Mouse (Mus musculus): Measurements from ENCODE around the gene Igdcc4. TPM values are rescaled to one million over a fixed set of nuclear protein-coding genes. Genes with fewer than 3 reads are reported as not detected.

Gene Igdcc4
- polyA plus RNA-seq, 1 experiment from 2014 or later: 10.3 TPM

- Histone ChIP-seq H3K36me3 (ENCODE audit: control insufficient read depth, insufficient read depth, low read length) (no peaks in the 10 kb centered on the region), H3K4me1 (replicated peaks; ENCODE audit: control insufficient read depth, insufficient read depth, low read length) (peaks cover 23% of the 10 kb centered on the region), H3K4me2 (replicated peaks; ENCODE audit: low read depth, low read length) (no peak overlapping the region), H3K27me3 (ENCODE audit: control insufficient read depth, insufficient read depth, low read length) (no peaks in the 10 kb centered on the region), H3K9ac (ENCODE audit: low read depth, low read length) (no peak overlapping the region), H3K9me3 (ENCODE audit: control insufficient read depth, low read length) (no peaks in the 10 kb centered on the region), H3K27ac (ENCODE audit: low read depth, low read length) (0 out of 2 replicates have a peak overlapping the region, but pooled peaks have one; percentile 27), H3K4me3 (ENCODE audit: low read depth, low read length) (no peak overlapping the region)
- ATAC-seq (ENCODE audit: low FRiP score) (no peak), DNase-seq (ENCODE audit: low spot score) (no peak)
- 63% methylated on average over 9 of the region's 9 CpGs for WGBS
These were observed 71.4 kb downstream of the Igdcc4 start for GRCm38 (mm10) chr9:65172654-65173053.

- Histone ChIP-seq H3K9me3 (ENCODE audit: control insufficient read depth, low read length) (no peaks in the 10 kb centered on the region), H3K4me2 (replicated peaks; ENCODE audit: low read depth, low read length) (peak overlapping the region; percentile 8; the same call in 1 of the 2 replicates), H3K9ac (ENCODE audit: low read depth, low read length) (peak overlapping the region; percentile 59), H3K4me1 (replicated peaks; ENCODE audit: control insufficient read depth, insufficient read depth, low read length) (peaks cover 44% of the 10 kb centered on the region), H3K4me3 (ENCODE audit: low read depth, low read length) (no peak overlapping the region), H3K27ac (ENCODE audit: low read depth, low read length) (peak overlapping the region; percentile 98), H3K36me3 (ENCODE audit: control insufficient read depth, insufficient read depth, low read length) (no peaks in the 10 kb centered on the region), H3K27me3 (ENCODE audit: control insufficient read depth, insufficient read depth, low read length) (no peaks in the 10 kb centered on the region)
- DNase-seq (ENCODE audit: low spot score): peak; percentile 74
- 12% methylated on average over 5 of the region's 5 CpGs for WGBS
- ATAC-seq (ENCODE audit: low FRiP score): peak; percentile 58
These were observed 74.1 kb downstream of the Igdcc4 start for GRCm38 (mm10) chr9:65175234-65175938.

GRCm38 (mm10) chr9:65175939-65176871, 74.9 kb downstream of the Igdcc4 start:
- Histone ChIP-seq H3K27ac (ENCODE audit: low read depth, low read length) (peak overlapping the region; percentile 98), H3K4me3 (ENCODE audit: low read depth, low read length) (no peak overlapping the region), H3K9me3 (ENCODE audit: control insufficient read depth, low read length) (no peaks in the 10 kb centered on the region), H3K36me3 (ENCODE audit: control insufficient read depth, insufficient read depth, low read length) (peaks cover 2% of the 10 kb centered on the region; the same call in 1 of the 2 replicates), H3K4me2 (replicated peaks; ENCODE audit: low read depth, low read length) (peak overlapping the region; percentile 8; the same call in 1 of the 2 replicates), H3K27me3 (ENCODE audit: control insufficient read depth, insufficient read depth, low read length) (no peaks in the 10 kb centered on the region), H3K4me1 (replicated peaks; ENCODE audit: control insufficient read depth, insufficient read depth, low read length) (peaks cover 49% of the 10 kb centered on the region), H3K9ac (ENCODE audit: low read depth, low read length) (peak overlapping the region; percentile 59)
- ATAC-seq (ENCODE audit: low FRiP score): peak; percentile 71
- DNase-seq (ENCODE audit: low spot score): peak; percentile 78
- 21% methylated on average over 9 of the region's 9 CpGs for WGBS

- peaks cover 59% of the 10 kb centered on the region for H3K4me1 ChIP-seq (replicated peaks; ENCODE audit: control insufficient read depth, insufficient read depth, low read length)
These were observed 76.2 kb downstream of the Igdcc4 start for GRCm38 (mm10) chr9:65177497-65177896.

GRCm38 (mm10) chr9:65177912-65178311, 76.6 kb downstream of the Igdcc4 start:
- no peak overlapping the region for H3K4me3 ChIP-seq (ENCODE audit: low read depth, low read length)
- H3K36me3 ChIP-seq (ENCODE audit: control insufficient read depth, insufficient read depth, low read length): peaks cover 11% of the 10 kb centered on the region; the same call in 1 of the 2 replicates
- WGBS: 34% methylated on average over 10 of the region's 10 CpGs

More at GRCm38 (mm10) chr9:65177497-65177896, 76.2 kb downstream of the Igdcc4 start:
- Histone ChIP-seq H3K4me2 (replicated peaks; ENCODE audit: low read depth, low read length) (no peak overlapping the region), H3K9ac (ENCODE audit: low read depth, low read length) (peak overlapping the region; percentile 38; the same call in 1 of the 2 replicates), H3K27me3 (ENCODE audit: control insufficient read depth, insufficient read depth, low read length) (no peaks in the 10 kb centered on the region), H3K4me3 (ENCODE audit: low read depth, low read length) (no peak overlapping the region), H3K9me3 (ENCODE audit: control insufficient read depth, low read length) (no peaks in the 10 kb centered on the region), H3K27ac (ENCODE audit: low read depth, low read length) (peak overlapping the region; percentile 98), H3K36me3 (ENCODE audit: control insufficient read depth, insufficient read depth, low read length) (peaks cover 7% of the 10 kb centered on the region; the same call in 1 of the 2 replicates)
- 51% methylated on average over 3 of the region's 3 CpGs for WGBS
- ATAC-seq (ENCODE audit: low FRiP score) (no peak), DNase-seq (ENCODE audit: low spot score) (no peak)

GRCm38 (mm10) chr9:65178336-65179213, 77.3 kb downstream of the Igdcc4 start:
- H3K4me2 ChIP-seq (replicated peaks; ENCODE audit: low read depth, low read length): peak overlapping the region; percentile 31
- H3K9ac ChIP-seq (ENCODE audit: low read depth, low read length): peak overlapping the region; percentile 47
- ATAC-seq (ENCODE audit: low FRiP score) (peak; percentile 73), DNase-seq (ENCODE audit: low spot score) (peak; percentile 85)
- peak overlapping the region; percentile 98 for H3K27ac ChIP-seq (ENCODE audit: low read depth, low read length)
- H3K36me3 ChIP-seq (ENCODE audit: control insufficient read depth, insufficient read depth, low read length): peaks cover 14% of the 10 kb centered on the region; the same call in 1 of the 2 replicates
- H3K4me1 ChIP-seq (replicated peaks; ENCODE audit: control insufficient read depth, insufficient read depth, low read length): peaks cover 60% of the 10 kb centered on the region
- no peaks in the 10 kb centered on the region for H3K27me3 ChIP-seq (ENCODE audit: control insufficient read depth, insufficient read depth, low read length)
- WGBS: 3% methylated on average over 22 of the region's 22 CpGs
- no peak overlapping the region for H3K4me3 ChIP-seq (ENCODE audit: low read depth, low read length)
- no peaks in the 10 kb centered on the region for H3K9me3 ChIP-seq (ENCODE audit: control insufficient read depth, low read length)

More at GRCm38 (mm10) chr9:65177912-65178311, 76.6 kb downstream of the Igdcc4 start:
- H3K27ac ChIP-seq (ENCODE audit: low read depth, low read length): peak overlapping the region; percentile 98
- peak overlapping the region; percentile 47 for H3K9ac ChIP-seq (ENCODE audit: low read depth, low read length)
- peak overlapping the region; percentile 31 for H3K4me2 ChIP-seq (replicated peaks; ENCODE audit: low read depth, low read length)
- peaks cover 60% of the 10 kb centered on the region for H3K4me1 ChIP-seq (replicated peaks; ENCODE audit: control insufficient read depth, insufficient read depth, low read length)
- ATAC-seq (ENCODE audit: low FRiP score) (no peak), DNase-seq (ENCODE audit: low spot score) (no peak)
- no peaks in the 10 kb centered on the region for H3K9me3 ChIP-seq (ENCODE audit: control insufficient read depth, low read length)
- no peaks in the 10 kb centered on the region for H3K27me3 ChIP-seq (ENCODE audit: control insufficient read depth, insufficient read depth, low read length)

GRCm38 (mm10) chr9:65179817-65180624, 78.7 kb downstream of the Igdcc4 start:
- Histone ChIP-seq H3K27me3 (ENCODE audit: control insufficient read depth, insufficient read depth, low read length) (no peaks in the 10 kb centered on the region), H3K4me2 (replicated peaks; ENCODE audit: low read depth, low read length) (no peak overlapping the region), H3K27ac (ENCODE audit: low read depth, low read length) (peak overlapping the region; percentile 98), H3K4me3 (ENCODE audit: low read depth, low read length) (no peak overlapping the region), H3K36me3 (ENCODE audit: control insufficient read depth, insufficient read depth, low read length) (peaks cover 22% of the 10 kb centered on the region; the same call in 1 of the 2 replicates), H3K9me3 (ENCODE audit: control insufficient read depth, low read length) (no peaks in the 10 kb centered on the region), H3K4me1 (replicated peaks; ENCODE audit: control insufficient read depth, insufficient read depth, low read length) (peaks cover 60% of the 10 kb centered on the region), H3K9ac (ENCODE audit: low read depth, low read length) (peak overlapping the region; percentile 36)
- DNase-seq (ENCODE audit: low spot score) (no peak), ATAC-seq (ENCODE audit: low FRiP score) (no peak)
- WGBS: 19% methylated on average over 17 of the region's 17 CpGs

Data from hindbrain, embryonic 11.5 days (tissue).